Mouse (Mus musculus) cerebellum, adult 9-10 months (tissue): Measurements from ENCODE around the gene Ccdc188.
"Not testable (repeated sequence)": the region's sequence is repeated elsewhere in the genome, so short reads cannot be mapped to it uniquely, and the experiment has no call there.

Source experiments
- DNase-seq: peaks from one replicate; pipeline ENCODE4 v3.0.0; 2022

The Ccdc188 gene

GRCm38 (mm10) chr16:18217579-18217978 lies at the start of gene Ccdc188:
Gene Ccdc188, plus strand, starts transcription at chr16:18217879.
- no peak for DNase-seq

GRCm38 (mm10) chr16:18169156-18169555 lies 48.5 kb upstream of the Ccdc188 start:
- DNase-seq: no peak

GRCm38 (mm10) chr16:18169776-18170175 lies 47.9 kb upstream of the Ccdc188 start:
- peak; percentile 17 for DNase-seq

- peak; percentile 89 for DNase-seq
Observed at GRCm38 (mm10) chr16:18172266-18172855, 45.3 kb upstream of the Ccdc188 start.

DNA sequence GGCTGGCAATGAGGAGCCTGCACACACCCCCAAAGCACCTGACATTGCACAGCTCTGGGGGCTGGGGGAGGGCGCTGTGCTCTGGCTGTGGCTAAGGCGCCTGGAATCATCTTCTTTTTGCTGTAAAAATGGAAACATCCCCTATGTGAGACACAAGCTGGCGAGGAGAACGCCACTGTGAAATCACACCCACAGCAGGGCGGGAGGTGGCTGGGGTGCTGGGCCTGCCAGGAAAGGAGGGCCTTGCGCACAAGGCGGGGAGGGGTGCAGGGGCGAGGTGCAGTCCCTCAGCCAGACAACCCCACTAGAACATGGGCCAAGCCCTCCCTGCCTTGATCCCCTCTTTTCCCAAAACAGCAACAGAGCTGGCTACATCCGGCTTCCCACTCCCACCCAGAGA lies 44.4 kb upstream of the Ccdc188 start:
- peak; percentile 39 for DNase-seq

GRCm38 (mm10) chr16:18173788-18174187 lies 43.9 kb upstream of the Ccdc188 start:
- DNase-seq: peak; percentile 19

DNA sequence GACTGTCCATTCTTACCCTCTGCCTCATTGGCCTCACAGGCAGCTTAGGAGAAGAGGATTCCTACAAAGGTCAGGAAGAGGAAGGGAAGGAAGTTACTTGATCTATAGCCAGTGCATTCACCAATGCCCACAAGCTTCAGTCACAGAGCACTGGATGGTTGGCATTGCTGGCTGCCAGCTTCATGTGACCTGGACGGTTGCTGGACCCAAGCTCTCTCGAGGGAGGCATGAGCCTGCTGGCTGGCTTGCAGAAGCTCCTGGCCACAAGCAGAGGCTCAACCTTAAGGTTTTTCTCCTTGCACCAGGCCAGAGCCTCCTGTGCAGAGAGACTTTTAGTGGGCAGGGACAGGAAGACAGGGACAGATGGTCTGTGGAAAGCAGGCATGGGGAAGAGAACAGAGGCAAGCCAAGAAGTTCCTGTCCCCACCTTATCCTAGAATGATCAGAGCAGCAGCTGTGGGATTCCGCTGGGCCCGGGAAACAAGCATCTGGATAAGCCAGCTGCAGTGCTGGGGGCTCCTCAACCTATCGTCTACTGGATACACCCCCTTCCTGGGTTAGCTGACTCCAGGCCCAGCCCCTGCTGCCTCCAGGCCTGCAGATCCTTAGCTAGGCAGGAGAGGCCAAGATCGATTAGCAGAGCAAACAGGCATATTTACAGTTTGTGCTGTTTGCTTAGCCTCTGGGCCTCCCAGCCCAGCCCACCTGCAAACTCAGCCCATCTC lies 41.7 kb upstream of the Ccdc188 start:
- DNase-seq: peak; percentile 52

DNA sequence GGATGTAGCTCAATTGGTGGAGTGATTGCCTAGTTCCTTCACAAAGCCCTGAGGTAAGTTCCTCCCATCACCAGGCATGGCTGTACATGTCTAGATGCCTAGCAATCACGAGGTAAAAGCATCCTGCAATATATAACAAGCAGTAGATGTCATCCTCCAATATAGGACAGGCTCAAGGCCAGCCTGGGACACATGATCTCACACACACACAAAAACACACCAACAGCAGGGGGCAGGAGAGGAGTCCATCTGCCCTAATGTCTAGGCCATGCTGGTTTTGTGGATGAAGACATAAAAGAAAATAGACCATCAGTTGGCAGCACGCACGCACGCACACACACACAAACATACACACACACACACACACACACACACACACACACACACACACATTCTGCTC lies 40.9 kb upstream of the Ccdc188 start:
- DNase-seq: peak; percentile 54

- DNase-seq: no peak
Observed at GRCm38 (mm10) chr16:18179591-18179990, 38.1 kb upstream of the Ccdc188 start.

- no peak for DNase-seq
Observed at GRCm38 (mm10) chr16:18181398-18181797, 36.3 kb upstream of the Ccdc188 start.

GRCm38 (mm10) chr16:18182766-18183165 lies 34.9 kb upstream of the Ccdc188 start:
- no peak for DNase-seq

- no peak for DNase-seq
Observed at GRCm38 (mm10) chr16:18185715-18186449, 31.8 kb upstream of the Ccdc188 start.

- no peak for DNase-seq
Observed at GRCm38 (mm10) chr16:18186798-18187197, 30.9 kb upstream of the Ccdc188 start.

DNA sequence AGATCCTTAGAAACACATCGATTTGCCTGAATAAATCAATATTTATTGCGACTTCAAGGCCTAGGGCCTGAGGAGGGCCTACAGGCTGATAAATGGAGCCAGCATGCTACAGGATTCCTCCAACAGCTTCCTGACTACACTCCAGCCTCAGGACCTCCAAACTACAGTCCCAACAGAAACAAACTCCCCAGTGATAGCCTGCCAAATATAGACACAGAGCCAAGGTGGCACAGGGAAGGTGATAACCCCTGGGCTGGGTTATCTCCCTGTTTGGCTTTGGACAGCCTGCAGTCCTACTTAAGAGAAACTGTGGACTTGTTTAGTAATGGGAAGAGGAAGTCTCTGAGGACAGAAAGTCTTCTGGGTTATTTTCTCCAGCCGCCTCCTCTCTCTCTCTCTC lies 30.5 kb upstream of the Ccdc188 start:
- DNase-seq: no peak

- no peak for DNase-seq
Observed at GRCm38 (mm10) chr16:18191006-18191405, 26.7 kb upstream of the Ccdc188 start.

DNA sequence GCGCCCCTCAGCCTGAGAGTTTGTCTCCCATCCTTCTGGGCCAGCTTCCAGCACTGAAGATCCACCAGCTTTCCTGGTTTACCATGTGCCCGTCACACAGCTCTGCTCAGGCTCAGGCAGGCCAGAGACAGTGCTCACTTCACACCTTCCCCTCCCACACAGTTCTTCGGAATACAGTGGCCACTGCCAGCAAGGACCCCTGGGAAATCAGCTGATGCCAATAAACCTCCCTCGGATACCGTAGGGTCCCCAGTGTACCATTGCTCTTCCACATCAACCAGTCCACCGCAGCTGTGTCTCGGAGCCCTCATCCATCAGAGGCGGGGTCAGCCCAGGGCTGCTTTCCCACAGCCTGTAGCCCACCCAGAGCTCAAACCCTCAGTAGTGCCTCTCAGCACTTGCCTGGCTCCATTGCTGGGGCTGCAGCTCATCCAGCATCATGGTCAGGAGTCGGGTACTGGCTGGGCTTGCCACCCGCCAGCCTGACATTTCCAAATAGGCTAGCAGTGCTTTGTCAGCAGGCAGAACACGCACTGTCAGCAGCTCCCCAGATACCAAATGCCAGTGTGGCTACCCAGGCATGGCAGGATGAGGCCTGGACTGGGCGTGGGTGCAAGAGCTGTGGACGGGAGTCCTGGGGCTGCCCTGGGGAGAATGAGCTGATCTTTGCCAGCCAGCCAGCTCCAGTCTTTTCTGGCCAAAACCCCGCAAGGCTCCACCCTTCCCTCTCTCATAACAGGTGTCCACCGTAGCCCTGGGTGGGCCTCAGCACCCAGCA lies 23.3 kb upstream of the Ccdc188 start:
- DNase-seq: no peak

DNA sequence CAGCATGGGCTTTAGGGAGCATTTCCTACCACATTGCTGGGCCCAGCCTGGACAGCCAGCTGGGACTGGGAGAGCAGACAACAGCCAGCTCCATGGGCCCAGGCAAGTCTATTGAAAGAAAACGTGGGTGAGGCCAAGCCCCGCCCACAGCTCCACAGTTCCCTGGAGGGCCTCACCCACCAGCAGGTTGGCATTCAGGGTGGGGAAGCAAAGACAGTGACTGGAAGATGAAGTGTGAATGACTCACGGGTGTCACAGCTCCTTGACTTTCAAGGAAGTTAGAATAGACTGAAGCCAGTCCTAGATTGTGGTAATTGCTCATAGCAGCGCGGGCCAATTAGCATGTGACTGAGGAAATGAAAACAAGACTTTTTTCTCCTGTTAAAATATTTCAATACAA lies 22.6 kb upstream of the Ccdc188 start:
- DNase-seq: no peak

DNA sequence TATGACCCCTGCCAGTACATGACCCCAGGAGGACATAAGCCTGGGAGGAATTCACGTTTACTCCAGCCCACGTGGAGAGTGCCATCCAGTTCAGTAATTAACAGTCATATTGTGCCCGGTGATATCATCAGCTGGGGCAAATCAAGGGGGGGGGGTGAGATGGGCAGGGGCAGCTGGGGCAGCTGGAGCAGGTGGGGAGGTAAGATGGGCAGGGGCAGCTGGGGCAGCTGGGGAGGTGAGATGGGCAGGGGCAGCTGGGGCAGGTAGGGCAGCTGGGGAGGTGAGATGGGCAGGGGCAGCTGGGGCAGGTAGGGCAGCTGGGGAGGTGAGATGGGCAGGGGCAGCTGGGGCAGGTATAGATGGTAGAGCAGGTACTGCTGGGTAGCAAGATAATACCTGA lies 22.1 kb upstream of the Ccdc188 start:
- not testable (repeated sequence) for DNase-seq

GRCm38 (mm10) chr16:18197881-18198280 lies 19.8 kb upstream of the Ccdc188 start:
- no peak for DNase-seq

DNA sequence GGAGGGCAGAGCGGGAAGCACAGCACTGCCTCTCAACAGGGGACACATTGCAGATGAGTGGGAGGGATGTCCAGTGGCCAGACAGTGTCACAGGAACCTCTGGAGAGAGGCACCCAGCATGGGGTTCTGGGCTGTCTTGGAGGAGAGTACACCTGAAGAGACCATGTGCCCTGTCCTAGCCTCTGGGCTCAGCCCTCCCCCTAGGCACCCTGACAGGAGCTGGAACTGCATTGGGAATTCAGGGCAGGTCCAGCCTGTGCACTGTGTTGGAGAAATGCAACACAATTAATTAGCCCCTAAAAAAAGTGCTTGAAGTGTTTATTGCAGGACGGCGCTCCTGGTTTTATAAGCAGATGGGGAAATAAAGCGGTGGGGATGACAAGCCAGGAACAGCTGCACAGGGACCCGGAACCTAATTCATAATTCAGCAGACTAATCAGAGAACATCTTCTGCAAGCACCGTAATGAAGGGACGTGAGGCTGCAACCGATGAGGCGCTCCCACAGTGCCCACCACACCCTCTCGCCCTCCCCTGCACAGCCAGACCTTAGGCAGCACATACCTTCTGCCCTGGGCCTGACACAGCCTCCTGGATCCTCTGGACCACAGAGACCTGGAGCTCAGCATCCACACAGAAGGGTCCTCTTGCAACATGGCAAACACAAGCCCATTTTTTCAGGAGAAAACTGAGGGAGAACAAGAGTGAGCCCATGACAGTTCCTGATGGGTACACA lies 19.1 kb upstream of the Ccdc188 start:
- no peak for DNase-seq

- DNase-seq: no peak
Observed at GRCm38 (mm10) chr16:18200062-18200461, 17.6 kb upstream of the Ccdc188 start.

DNA sequence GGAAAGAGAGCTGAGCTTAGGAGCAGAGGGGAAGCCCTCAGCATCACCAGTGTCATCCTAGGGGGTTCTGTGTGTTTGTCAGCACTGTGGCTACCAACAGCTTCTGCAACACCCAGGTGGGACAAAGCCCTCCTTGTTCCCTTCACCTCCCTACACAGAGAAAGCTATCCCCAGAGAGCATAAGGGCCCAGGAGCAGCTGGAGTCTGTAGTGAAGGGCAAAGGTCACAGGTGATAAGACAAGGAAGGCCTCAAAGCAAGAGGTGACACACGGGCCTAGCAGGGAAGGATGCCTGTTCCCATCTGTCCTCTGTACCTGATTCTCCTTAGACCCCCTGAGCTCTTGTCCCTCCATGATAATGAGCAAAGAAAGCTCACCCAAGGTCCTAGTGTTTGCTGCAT lies 16.1 kb upstream of the Ccdc188 start:
- no peak for DNase-seq

DNA sequence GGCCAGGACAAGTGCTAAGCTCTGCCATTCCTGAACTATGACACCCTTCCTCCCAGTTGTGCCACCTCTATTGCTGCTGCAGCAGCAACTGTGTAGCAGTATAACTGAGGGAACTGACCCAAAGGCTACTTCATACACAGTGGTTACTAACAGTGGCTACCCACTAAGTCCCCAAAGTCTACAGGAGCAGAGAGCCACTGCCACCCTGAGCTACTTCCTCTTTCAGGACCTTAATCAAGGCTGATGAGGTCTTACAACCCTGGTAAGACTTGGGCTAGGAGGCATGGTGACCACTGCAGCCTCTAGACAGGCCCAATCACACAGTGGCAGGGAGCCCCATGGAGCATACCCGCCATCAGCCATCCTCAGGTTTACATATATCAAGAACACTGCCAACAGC lies 15.6 kb upstream of the Ccdc188 start:
- DNase-seq: no peak
